Mouse (Mus musculus) heart, embryonic 16.5 days (tissue): ENCODE data around the gene Flad1. TPM values are rescaled to one million over a fixed set of nuclear protein-coding genes. Genes with fewer than 3 reads are reported as not detected.

Source experiments
- ATAC-seq: fragments of 200-750 bp; cut with Nextera tagmentation; replicated peaks from 2 replicates; pipeline ENCODE4 v1.8.0; 2017; ENCODE audit warnings: moderate number of reproducible peaks; ENCODE audit not compliant: insufficient read depth, low FRiP score; ENCODE audit errors: extremely low read depth
- H3K27ac ChIP-seq: fragments of 300-500 bp; sonication (generic); 2 replicates; pipeline ENCODE4 v1.5.1; 2014; ENCODE audit warnings: mild to moderate bottlenecking, low read length, control low read depth, moderate library complexity
- H3K27me3 ChIP-seq: fragments of 300-500 bp; sonication (generic); 2 replicates; pipeline ENCODE4 v1.6.1; 2014; ENCODE audit warnings: low read length, mixed read lengths; ENCODE audit not compliant: control insufficient read depth, insufficient read depth
- H3K36me3 ChIP-seq: fragments of 300-500 bp; sonication (generic); 2 replicates; pipeline ENCODE4 v1.6.1; 2014; ENCODE audit not compliant: control insufficient read depth, insufficient read depth
- H3K4me1 ChIP-seq: fragments of 300-500 bp; sonication (generic); 2 replicates; pipeline ENCODE4 v1.6.1; 2014; ENCODE audit warnings: low read length, mixed read lengths; ENCODE audit not compliant: control insufficient read depth, insufficient read depth
- H3K4me2 ChIP-seq: fragments of 300-500 bp; sonication (generic); 2 replicates; pipeline ENCODE4 v1.6.1; 2014; ENCODE audit warnings: low read depth, mild to moderate bottlenecking, control low read depth, low read length
- H3K4me3 ChIP-seq: fragments of 300-500 bp; sonication (generic); 2 replicates; pipeline ENCODE4 v1.5.1; 2014; ENCODE audit warnings: mild to moderate bottlenecking, control low read depth, low read length
- H3K9ac ChIP-seq: fragments of 300-500 bp; sonication (generic); 2 replicates; pipeline ENCODE4 v1.6.1; 2014; ENCODE audit warnings: low read length, control low read depth
- H3K9me3 ChIP-seq: fragments of 300-500 bp; sonication (generic); replicated peaks from 2 replicates; pipeline ENCODE4 v1.6.1; 2016; ENCODE audit warnings: low read length; ENCODE audit not compliant: control insufficient read depth
- WGBS: fragments of 180-500 bp; shearing (Covaris S2); extraction: QIAGEN DNeasy Blood & Tissue Kit; methylation state at CpG from one replicate; pipeline ENCODE4 v1.1.7; 2014; 5-methylcytosine and 5-hydroxymethylcytosine counted together
- polyA plus RNA-seq: library from polyadenylated mRNA; unstranded; fragments of >200 nt; fragmentation: Nextera tagmentation; extraction: Ambion mirVana; gene quantifications from 2 replicates; pipeline ENCODE4 v1.2.1, GENCODE M21; 2015

The Flad1 gene
- polyA plus RNA-seq, 1 experiment from 2014 or later: 38.8 TPM

DNA sequence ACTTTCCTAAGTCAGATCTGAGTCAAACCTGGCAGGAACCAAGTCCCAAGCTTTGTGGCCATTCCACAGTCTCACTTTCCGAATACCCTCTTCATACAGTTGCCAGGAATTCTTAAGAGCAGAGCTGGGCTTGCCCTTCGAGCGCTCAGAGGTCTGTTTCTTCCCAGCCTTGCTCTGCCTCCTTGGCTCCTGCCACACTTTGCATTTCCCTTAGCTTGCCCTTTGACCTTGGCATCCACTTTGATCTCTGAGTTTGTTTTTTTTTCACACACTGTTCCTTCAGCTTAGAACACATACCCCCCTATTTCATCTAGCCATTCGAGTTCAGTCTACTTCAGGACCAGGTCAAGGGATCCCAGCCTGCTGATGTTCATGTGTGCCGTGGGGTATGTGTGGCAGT lies 60.4 kb downstream of the Flad1 start:
- no peak for ATAC-seq
- no peaks in the 10 kb centered on the region for H3K9me3 ChIP-seq
- peaks cover 19% of the 10 kb centered on the region for H3K27me3 ChIP-seq
- WGBS: 68% methylated on average over 5 of the region's 5 CpGs
- no peak overlapping the region for H3K9ac ChIP-seq
- H3K27ac ChIP-seq: no peak overlapping the region
- H3K4me3 ChIP-seq: no peak overlapping the region
- peaks cover 8% of the 10 kb centered on the region for H3K4me1 ChIP-seq
- H3K36me3 ChIP-seq: no peaks in the 10 kb centered on the region
- no peak overlapping the region for H3K4me2 ChIP-seq

Other genes with a start within 250 kb of the Flad1 start
- gene Clk2, start 247.1 kb downstream of the Flad1 start, polyA plus RNA-seq: 15.9 and 17.9 TPM in 2 replicates
- gene Scamp3, start 234.4 kb downstream of the Flad1 start, polyA plus RNA-seq: 89.5 and 93.9 TPM in 2 replicates
- 17.7 TPM in 2 replicates for gene Fam189b, start 228.7 kb downstream of the Flad1 start, polyA plus RNA-seq
- gene Gba, start 208.9 kb downstream of the Flad1 start, polyA plus RNA-seq: 33.2 and 33.3 TPM in 2 replicates
- gene Thbs3, start 196.7 kb downstream of the Flad1 start, polyA plus RNA-seq: 24.0 TPM in 2 replicates
- 120 and 127 TPM in 2 replicates for gene Mtx1, start 184.8 kb downstream of the Flad1 start, polyA plus RNA-seq
- 3.3 and 11.3 TPM in 2 replicates for gene Muc1, start 182.8 kb downstream of the Flad1 start, polyA plus RNA-seq
- gene Krtcap2, start 165.9 kb downstream of the Flad1 start, polyA plus RNA-seq: 202 and 234 TPM in 2 replicates
- 1.1 and 1.3 TPM in 2 replicates for gene Trim46, start 165.6 kb downstream of the Flad1 start, polyA plus RNA-seq
- 65.3 and 79.6 TPM in 2 replicates for gene Dpm3, start 152.5 kb downstream of the Flad1 start, polyA plus RNA-seq
- 44.8 and 51.1 TPM in 2 replicates for gene Slc50a1, start 141.3 kb downstream of the Flad1 start, polyA plus RNA-seq
- gene Efna1, start 130.7 kb downstream of the Flad1 start, polyA plus RNA-seq: 34.4 and 45.5 TPM in 2 replicates
- gene Efna3, start 88.9 kb downstream of the Flad1 start, polyA plus RNA-seq: 0.89 and 1.1 TPM in 2 replicates
- 5.2 and 7.3 TPM in 2 replicates for gene Efna4, start 73.8 kb downstream of the Flad1 start, polyA plus RNA-seq
- 61.5 and 73.6 TPM in 2 replicates for gene Adam15, start 61.9 kb downstream of the Flad1 start, polyA plus RNA-seq
- not detected in 2 replicates for gene Dcst2, start 49.9 kb downstream of the Flad1 start, polyA plus RNA-seq
- gene Dcst1, start 46.6 kb downstream of the Flad1 start, polyA plus RNA-seq: 0.06 and 0.21 TPM in 2 replicates
- 1.7 and 2.6 TPM in 2 replicates for gene Zbtb7b, start 17.1 kb downstream of the Flad1 start, polyA plus RNA-seq
- 1.7 TPM in 1 of 2 replicates, not detected in the other for gene Lenep, start 9.1 kb downstream of the Flad1 start, polyA plus RNA-seq
- gene Cks1b, start 6.5 kb upstream of the Flad1 start, polyA plus RNA-seq: 288 and 304 TPM in 2 replicates
- gene Shc1, start 6.6 kb upstream of the Flad1 start, polyA plus RNA-seq: 67.7 and 72.3 TPM in 2 replicates
- gene Pygo2, start 18.3 kb upstream of the Flad1 start, polyA plus RNA-seq: 21.8 and 24.0 TPM in 2 replicates
- gene Pbxip1, start 24.8 kb upstream of the Flad1 start, polyA plus RNA-seq: 67.5 and 74.8 TPM in 2 replicates
- gene Pmvk, start 42.7 kb upstream of the Flad1 start, polyA plus RNA-seq: 51.5 and 59.3 TPM in 2 replicates
- gene Kcnn3, start 108.3 kb upstream of the Flad1 start, polyA plus RNA-seq: 3.5 and 4.0 TPM in 2 replicates